Mouse (Mus musculus): ENCODE data around the gene St8sia1. TPM values are rescaled to one million over a fixed set of nuclear protein-coding genes. Genes with fewer than 3 reads are reported as not detected.

St8sia1 gene
- total and polyA plus RNA-seq, 3 experiments, result 0.01 TPM; not detected in 2

DNA sequence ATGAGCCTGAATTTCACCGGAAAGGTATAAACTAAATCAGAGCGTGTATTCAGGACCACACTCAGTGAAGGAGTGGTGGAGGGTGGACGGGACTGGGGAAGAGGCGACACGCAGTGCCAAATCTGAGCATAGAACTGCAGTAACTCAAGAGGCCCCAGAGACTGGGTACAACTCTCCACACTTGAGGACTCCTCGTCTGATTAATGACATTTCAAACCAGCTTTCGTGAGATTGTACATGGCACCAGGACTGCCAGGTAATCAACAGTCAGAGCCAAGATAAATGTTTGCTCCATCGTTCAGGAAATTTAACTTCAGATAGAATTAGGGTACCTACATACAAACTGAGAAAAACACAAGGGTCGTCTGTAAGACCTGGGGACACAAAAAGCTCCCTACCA lies 126.9 kb downstream of the St8sia1 start:
- no peak for DNase-seq (ENCODE audit: low read depth, low spot score)
- H3K27ac ChIP-seq (ENCODE audit: control insufficient read depth, low read depth, low read length), result no peak overlapping the region
- H3K79me2 ChIP-seq (ENCODE audit: control insufficient read depth, insufficient read depth, low read length, poor library complexity), result no peaks in the 10 kb centered on the region
- H3K9ac ChIP-seq (ENCODE audit: control insufficient read depth, low read depth, low read length, poor library complexity, severe bottlenecking), result no peak overlapping the region
- H3K4me1 ChIP-seq (ENCODE audit: control insufficient read depth in 1 of 2, insufficient read depth in 2 of 2, low read length in 2 of 2), result peaks cover 0 to 2% of the 10 kb centered on the region in 2 experiments; a peak in 1 of 4 replicates
- no peaks in the 10 kb centered on the region for H3K9me3 ChIP-seq (replicated peaks; ENCODE audit: insufficient read depth, low read length)
- TF ChIP-seq ETS1 (IDR thresholded peaks at IDR 0.05; ENCODE audit: low read depth, low read length) (no peak), NELFE (IDR thresholded peaks at IDR 0.05; ENCODE audit: low read depth, low read length) (no peak), MAFK (IDR thresholded peaks at IDR 0.05; ENCODE audit: borderline replicate concordance, low read depth, low read length) (no peak), USF2 (IDR thresholded peaks at IDR 0.05; ENCODE audit: borderline replicate concordance in 1 of 2, insufficient read depth in 1 of 2, low read depth in 1 of 2, low read length in 2 of 2) (no peak), GATA1 (IDR thresholded peaks at IDR 0.05; ENCODE audit: low read depth, low read length) (no peak), KAT2A (conservative IDR thresholded peaks at IDR 0.05; ENCODE audit: low read depth, low read length) (no peak), TAL1 (IDR thresholded peaks at IDR 0.05; ENCODE audit: low read length) (no peak), MEF2A (IDR thresholded peaks at IDR 0.05; ENCODE audit: extremely low read depth, insufficient replicate concordance, low read depth, low read length, poor library complexity, severe bottlenecking) (no peak), MAZ (IDR thresholded peaks at IDR 0.05; ENCODE audit: low read depth, low read length) (no peak), JUND (IDR thresholded peaks at IDR 0.05; ENCODE audit: low read depth, low read length) (no peak)
- H3K36me3 ChIP-seq (ENCODE audit: control insufficient read depth in 1 of 2, insufficient read depth in 2 of 2, low read length in 2 of 2), result peaks cover 0 to 2% of the 10 kb centered on the region in 2 experiments; a peak in 2 of 4 replicates
- H3K4me3 ChIP-seq (ENCODE audit: control insufficient read depth in 1 of 2, insufficient read depth in 1 of 2, low read depth in 2 of 2, low read length in 2 of 2), result no peak overlapping the region
- H3K27me3 ChIP-seq (ENCODE audit: control insufficient read depth in 1 of 2, insufficient read depth in 2 of 2, low read length in 2 of 2), result no peaks in the 10 kb centered on the region

DNA sequence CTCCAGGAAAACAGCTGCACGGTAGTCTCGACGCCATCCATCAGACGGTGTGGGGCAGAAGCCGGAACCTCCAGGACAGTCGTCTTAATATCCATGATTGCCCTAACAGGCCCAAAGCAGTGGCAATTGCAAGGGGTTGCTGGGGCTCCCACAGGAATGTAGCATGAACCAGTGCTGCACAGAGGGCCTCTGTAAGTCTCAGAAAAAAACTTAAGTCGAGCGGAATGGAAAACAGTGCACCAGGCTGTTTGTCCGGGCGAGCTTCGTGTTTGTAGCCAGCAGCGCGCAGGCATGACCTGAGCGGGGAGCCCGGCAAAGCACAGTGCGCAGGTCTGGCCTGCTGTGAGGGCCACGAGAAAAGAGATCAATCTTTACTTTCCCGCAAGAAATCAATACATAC lies 128.5 kb downstream of the St8sia1 start:
- Histone ChIP-seq H3K9ac (ENCODE audit: control insufficient read depth, low read depth, low read length, poor library complexity, severe bottlenecking) (no peak overlapping the region), H3K27me3 (ENCODE audit: control insufficient read depth in 1 of 2, insufficient read depth in 2 of 2, low read length in 2 of 2) (no peaks in the 10 kb centered on the region), H3K4me3 (ENCODE audit: control insufficient read depth in 1 of 2, insufficient read depth in 1 of 2, low read depth in 2 of 2, low read length in 2 of 2) (no peak overlapping the region), H3K27ac (ENCODE audit: control insufficient read depth, low read depth, low read length) (no peak overlapping the region), H3K4me1 (ENCODE audit: control insufficient read depth in 1 of 2, insufficient read depth in 2 of 2, low read length in 2 of 2) (peaks cover 3 to 14% of the 10 kb centered on the region in 2 experiments), H3K36me3 (ENCODE audit: control insufficient read depth in 1 of 2, insufficient read depth in 2 of 2, low read length in 2 of 2) (peaks cover 0 to 12% of the 10 kb centered on the region in 2 experiments; a peak in 2 of 4 replicates), H3K79me2 (ENCODE audit: control insufficient read depth, insufficient read depth, low read length, poor library complexity) (no peaks in the 10 kb centered on the region), H3K9me3 (replicated peaks; ENCODE audit: insufficient read depth, low read length) (no peaks in the 10 kb centered on the region)
- DNase-seq (ENCODE audit: low read depth, low spot score), result no peak
- TF ChIP-seq MAX (IDR thresholded peaks at IDR 0.05; ENCODE audit: low read length), result no peak

DNA sequence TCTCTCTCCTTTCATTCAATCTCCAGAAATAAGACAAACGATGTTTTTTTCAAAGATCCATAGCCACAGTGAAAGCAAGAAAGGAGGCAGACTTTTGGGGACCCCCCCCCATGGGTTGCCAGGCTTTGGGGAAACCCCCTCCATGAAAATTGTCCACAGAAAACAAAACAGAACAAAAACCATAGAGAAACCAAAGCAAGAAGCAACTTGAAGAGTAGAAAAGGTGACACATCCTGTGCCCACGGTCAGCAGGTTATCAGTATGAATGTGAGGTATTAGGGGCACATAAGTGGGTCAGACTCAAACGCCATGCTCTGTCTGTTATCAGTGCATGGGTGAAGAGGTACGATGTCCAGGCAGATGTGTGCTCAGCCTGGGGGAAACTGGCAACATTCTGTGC lies 129.3 kb downstream of the St8sia1 start:
- Histone ChIP-seq H3K27ac (ENCODE audit: control insufficient read depth, low read depth, low read length) (no peak overlapping the region), H3K4me1 (ENCODE audit: control insufficient read depth in 1 of 2, insufficient read depth in 2 of 2, low read length in 2 of 2) (peaks cover 3 to 18% of the 10 kb centered on the region in 2 experiments), H3K9ac (ENCODE audit: control insufficient read depth, low read depth, low read length, poor library complexity, severe bottlenecking) (no peak overlapping the region), H3K79me2 (ENCODE audit: control insufficient read depth, insufficient read depth, low read length, poor library complexity) (no peaks in the 10 kb centered on the region), H3K36me3 (ENCODE audit: control insufficient read depth in 1 of 2, insufficient read depth in 2 of 2, low read length in 2 of 2) (peaks cover 0 to 13% of the 10 kb centered on the region in 2 experiments; a peak in 2 of 4 replicates), H3K27me3 (ENCODE audit: control insufficient read depth in 1 of 2, insufficient read depth in 2 of 2, low read length in 2 of 2) (no peaks in the 10 kb centered on the region), H3K9me3 (replicated peaks; ENCODE audit: insufficient read depth, low read length) (no peaks in the 10 kb centered on the region), H3K4me3 (ENCODE audit: control insufficient read depth in 1 of 2, insufficient read depth in 1 of 2, low read depth in 2 of 2, low read length in 2 of 2) (no peak overlapping the region)
- no peak for DNase-seq (ENCODE audit: low read depth, low spot score)
- TF ChIP-seq MAZ (IDR thresholded peaks at IDR 0.05; ENCODE audit: low read depth, low read length) (no peak), MXI1 (IDR thresholded peaks at IDR 0.05; ENCODE audit: low read depth, low read length) (no peak), GATA1 (IDR thresholded peaks at IDR 0.05; ENCODE audit: low read depth, low read length) (no peak), RAD21 (IDR thresholded peaks at IDR 0.05; ENCODE audit: low read depth, low read length) (no peak), BHLHE40 (IDR thresholded peaks at IDR 0.05; ENCODE audit: borderline replicate concordance, low read depth, low read length) (no peak), TCF12 (IDR thresholded peaks at IDR 0.05; ENCODE audit: low read depth, low read length) (no peak), ETS1 (IDR thresholded peaks at IDR 0.05; ENCODE audit: low read depth, low read length) (no peak), ZC3H11A (IDR thresholded peaks at IDR 0.05; ENCODE audit: low read depth, low read length) (no peak), ELF1 (IDR thresholded peaks at IDR 0.05; ENCODE audit: low read depth, low read length) (no peak), JUND (IDR thresholded peaks at IDR 0.05; ENCODE audit: low read depth, low read length) (no peak), SIN3A (IDR thresholded peaks at IDR 0.05; ENCODE audit: low read length) (no peak), NELFE (IDR thresholded peaks at IDR 0.05; ENCODE audit: low read depth, low read length) (no peak), TAL1 (IDR thresholded peaks at IDR 0.05; ENCODE audit: low read length) (no peak), CTCF (IDR thresholded peaks at IDR 0.05 in 2 of 3, conservative IDR thresholded peaks at IDR 0.05 in 1 of 3; ENCODE audit: control insufficient read depth in 1 of 3, insufficient read depth in 1 of 3, low read depth in 2 of 3, low read length in 3 of 3, poor library complexity in 1 of 3, severe bottlenecking in 1 of 3) (no peak), RCOR1 (IDR thresholded peaks at IDR 0.05; ENCODE audit: low read depth, low read length) (no peak), MAX (IDR thresholded peaks at IDR 0.05; ENCODE audit: low read length) (no peak), HCFC1 (IDR thresholded peaks at IDR 0.05; ENCODE audit: low read depth, low read length) (no peak), USF2 (IDR thresholded peaks at IDR 0.05; ENCODE audit: borderline replicate concordance in 1 of 2, insufficient read depth in 1 of 2, low read depth in 1 of 2, low read length in 2 of 2) (no peak), MEF2A (IDR thresholded peaks at IDR 0.05; ENCODE audit: extremely low read depth, insufficient replicate concordance, low read depth, low read length, poor library complexity, severe bottlenecking) (no peak), UBTF (IDR thresholded peaks at IDR 0.05; ENCODE audit: borderline replicate concordance, insufficient read depth, low read depth, low read length) (no peak)
